Mouse (Mus musculus): ENCODE measurements around the gene Chn1.

Chn1 gene

GRCm38 (mm10) chr2:73631816-73632215 lies 143.3 kb downstream of the Chn1 start:
- DNase-seq (ENCODE audit: low spot score): no peak

DNA sequence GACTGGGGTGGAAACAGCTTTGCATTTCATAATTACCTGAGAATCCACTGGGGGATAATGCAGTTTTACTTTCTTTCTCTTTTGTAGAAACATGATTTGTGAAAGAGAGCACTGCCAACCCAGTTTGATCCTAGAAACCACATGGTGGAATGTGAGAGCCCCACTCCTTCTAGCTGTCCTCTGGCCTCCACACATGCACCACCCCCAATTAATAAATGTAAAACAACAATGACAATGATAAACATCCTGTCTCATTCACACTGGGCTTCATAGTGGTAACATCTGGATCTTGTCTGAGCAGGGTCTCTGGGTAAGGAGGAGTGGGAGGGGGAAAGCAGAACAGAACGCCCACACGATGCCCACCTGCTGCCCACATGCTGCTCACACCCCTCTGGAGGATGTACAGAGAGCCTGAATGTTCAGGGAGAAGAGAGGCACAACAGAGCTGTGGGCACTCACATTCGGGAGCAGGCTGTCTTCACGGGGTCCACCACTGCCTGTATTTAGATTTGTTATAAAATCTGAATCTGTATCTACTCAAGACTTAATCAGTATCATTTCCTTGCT lies 156.6 kb downstream of the Chn1 start:
- no peak for DNase-seq (ENCODE audit: low spot score)

GRCm38 (mm10) chr2:73616434-73617057 lies 158.6 kb downstream of the Chn1 start:
- DNase-seq (ENCODE audit: low spot score): no peak

GRCm38 (mm10) chr2:73615456-73615855 lies 159.7 kb downstream of the Chn1 start:
- DNase-seq (ENCODE audit: low spot score): no peak

GRCm38 (mm10) chr2:73614303-73614702 lies 160.8 kb downstream of the Chn1 start:
- no peak for DNase-seq (ENCODE audit: low spot score)

DNA sequence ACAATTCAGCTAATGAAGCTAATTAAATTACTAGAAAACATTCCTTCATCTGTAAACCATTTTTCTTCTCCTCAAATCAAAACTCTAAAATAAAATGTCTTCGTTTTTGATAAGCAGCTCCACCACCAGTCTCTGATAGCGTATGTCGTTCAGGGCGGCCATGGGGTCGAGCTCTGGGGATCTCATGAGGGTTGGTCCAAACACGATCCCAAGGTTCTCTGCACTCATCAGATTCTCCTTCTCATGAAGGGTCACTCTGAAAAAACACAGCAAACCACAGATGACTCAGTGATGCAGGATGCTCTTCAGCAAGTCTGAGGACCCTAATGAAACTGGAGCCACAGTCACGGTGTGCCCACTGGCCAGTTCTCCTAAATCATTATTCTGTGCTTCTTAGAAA lies 162.2 kb downstream of the Chn1 start:
- no peak for DNase-seq (ENCODE audit: low spot score)

GRCm38 (mm10) chr2:73612367-73612914 lies 162.7 kb downstream of the Chn1 start:
- no peak for DNase-seq (ENCODE audit: low spot score)

- DNase-seq (ENCODE audit: low spot score): no peak
Measured at GRCm38 (mm10) chr2:73611798-73612197, 163.3 kb downstream of the Chn1 start.

- no peak for DNase-seq (ENCODE audit: low spot score)
Measured at GRCm38 (mm10) chr2:73609724-73610210, 165.4 kb downstream of the Chn1 start.

- DNase-seq (ENCODE audit: low spot score): no peak
Measured at GRCm38 (mm10) chr2:73609067-73609723, 166.0 kb downstream of the Chn1 start.

DNA sequence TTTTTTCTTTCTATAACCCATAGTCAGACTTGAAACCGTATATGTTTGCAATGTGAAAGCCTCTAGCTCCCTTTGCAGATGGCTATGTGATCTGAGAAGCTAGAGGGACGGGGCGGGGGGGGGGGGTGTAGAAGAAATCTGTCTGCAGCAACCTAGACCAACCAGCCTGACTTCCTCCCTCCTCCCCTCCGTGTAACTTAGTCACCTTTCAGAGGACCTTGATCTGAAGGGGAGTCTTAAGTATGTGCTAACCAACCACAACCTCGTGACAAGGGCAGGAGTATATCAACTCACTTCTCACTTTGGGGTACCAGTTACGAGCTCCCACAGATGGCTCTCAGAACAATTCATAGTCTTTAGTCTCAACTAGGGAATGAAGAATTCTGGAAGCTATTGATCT lies 166.8 kb downstream of the Chn1 start:
- DNase-seq (ENCODE audit: low spot score): no peak

- DNase-seq (ENCODE audit: low spot score): no peak
Measured at GRCm38 (mm10) chr2:73607609-73608008, 167.5 kb downstream of the Chn1 start.

GRCm38 (mm10) chr2:73607146-73607545 lies 168.0 kb downstream of the Chn1 start:
- DNase-seq (ENCODE audit: low spot score): no peak

DNA sequence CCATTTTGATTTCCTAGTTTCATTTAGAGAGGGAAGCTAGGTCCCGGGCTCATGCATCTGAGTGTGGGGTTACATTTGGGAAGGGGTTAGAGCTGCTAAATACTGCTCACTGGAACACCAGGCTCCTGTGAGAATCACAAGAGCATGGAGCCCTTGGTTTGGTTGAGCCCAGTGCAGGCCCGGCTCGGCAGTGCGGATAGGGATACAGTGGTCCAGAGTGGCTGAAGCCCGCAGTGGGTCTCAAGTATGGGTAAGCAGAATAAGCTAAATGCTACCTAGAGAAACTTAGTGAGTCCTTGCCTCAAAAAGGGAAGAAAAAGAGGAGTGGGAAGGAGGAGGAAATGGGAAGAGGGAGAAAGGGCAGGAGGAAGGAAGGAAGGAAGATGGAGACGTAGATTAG lies 168.5 kb downstream of the Chn1 start:
- DNase-seq (ENCODE audit: low spot score): no peak

GRCm38 (mm10) chr2:73605077-73605476 lies 170.1 kb downstream of the Chn1 start:
- no peak for DNase-seq (ENCODE audit: low spot score)

- DNase-seq (ENCODE audit: low spot score): no peak
Measured at GRCm38 (mm10) chr2:73604579-73604978, 170.6 kb downstream of the Chn1 start.

GRCm38 (mm10) chr2:73600650-73601049 lies 174.5 kb downstream of the Chn1 start:
- DNase-seq (ENCODE audit: low spot score): no peak

DNA sequence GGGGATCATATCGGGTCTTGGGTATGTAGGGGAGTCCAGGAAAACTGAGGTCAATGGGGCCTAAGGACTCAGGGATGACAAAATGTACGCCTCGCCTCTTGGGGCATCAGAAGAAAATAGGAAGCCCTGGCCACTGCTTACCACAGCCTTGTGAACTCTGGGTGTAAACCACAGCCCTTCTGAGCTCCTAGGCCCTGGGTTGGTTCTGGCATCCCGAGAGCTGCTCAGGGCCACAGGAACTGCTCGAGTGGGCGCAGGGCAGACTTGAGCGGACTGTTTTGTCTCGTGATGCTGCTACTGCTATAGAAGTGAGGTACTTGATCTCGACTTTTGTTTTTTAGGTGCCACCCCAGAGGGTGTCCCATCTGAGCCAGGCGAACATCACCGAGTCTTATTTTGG lies 177.4 kb downstream of the Chn1 start:
- DNase-seq (ENCODE audit: low spot score): no peak

DNA sequence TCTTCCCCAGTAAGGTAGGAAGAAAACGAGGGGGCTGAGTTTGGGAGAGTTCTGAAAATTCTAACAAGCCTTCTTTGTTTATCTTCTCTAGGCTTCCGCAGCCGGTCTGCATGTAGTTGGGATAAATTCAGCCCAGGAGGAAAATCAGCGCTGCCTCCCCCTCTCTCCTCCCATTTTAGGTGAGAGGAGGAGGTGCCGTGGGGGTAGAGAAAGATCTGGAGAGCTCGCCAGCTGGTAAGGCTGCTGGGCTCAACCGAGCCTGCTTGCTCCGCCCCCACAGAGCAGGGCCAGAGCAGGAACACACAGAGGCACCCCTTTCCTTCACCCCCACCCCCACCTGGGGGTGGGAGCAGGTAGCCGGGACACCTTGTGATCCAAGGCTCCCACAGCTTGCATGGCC lies 178.4 kb downstream of the Chn1 start:
- peak; percentile 41 for DNase-seq (ENCODE audit: low spot score)

DNA sequence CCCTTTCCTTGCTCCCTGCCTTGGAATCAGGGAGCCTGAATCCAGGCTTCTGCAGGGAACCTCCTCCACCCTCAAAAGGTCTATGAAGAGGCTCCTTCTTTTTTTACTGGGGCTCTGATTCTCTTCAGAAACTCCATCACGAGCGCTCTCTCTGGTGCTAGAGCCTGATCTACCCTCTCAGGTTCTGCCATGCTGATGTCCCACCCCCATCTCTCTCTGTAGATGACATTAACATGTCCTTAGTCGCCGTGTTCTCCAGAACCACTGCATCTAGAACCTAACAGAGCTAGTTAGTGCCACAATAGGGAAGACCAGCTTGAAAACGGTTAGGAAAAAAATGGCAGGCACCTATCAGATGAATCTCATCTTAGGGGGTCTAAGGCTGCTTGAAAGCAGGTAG lies 178.8 kb downstream of the Chn1 start:
- no peak for DNase-seq (ENCODE audit: low spot score)

DNA sequence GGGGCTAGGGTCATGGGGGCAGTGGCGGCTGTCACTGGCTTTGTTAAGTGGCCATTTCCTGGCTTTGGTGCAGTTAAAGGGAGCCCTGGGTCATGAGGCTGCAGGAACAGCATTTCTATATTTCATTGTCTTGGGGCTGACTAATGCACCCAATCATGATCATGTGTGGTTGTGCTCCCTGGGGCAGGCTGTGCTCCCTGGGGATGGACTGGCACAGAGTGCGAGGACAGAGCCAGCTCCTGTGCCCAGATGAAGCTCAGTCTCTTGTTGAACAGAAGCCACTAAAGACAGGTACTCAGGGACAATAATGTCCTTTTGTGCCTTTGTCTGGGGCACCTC lies 182.1 kb downstream of the Chn1 start:
- DNase-seq (ENCODE audit: low spot score): no peak

DNA sequence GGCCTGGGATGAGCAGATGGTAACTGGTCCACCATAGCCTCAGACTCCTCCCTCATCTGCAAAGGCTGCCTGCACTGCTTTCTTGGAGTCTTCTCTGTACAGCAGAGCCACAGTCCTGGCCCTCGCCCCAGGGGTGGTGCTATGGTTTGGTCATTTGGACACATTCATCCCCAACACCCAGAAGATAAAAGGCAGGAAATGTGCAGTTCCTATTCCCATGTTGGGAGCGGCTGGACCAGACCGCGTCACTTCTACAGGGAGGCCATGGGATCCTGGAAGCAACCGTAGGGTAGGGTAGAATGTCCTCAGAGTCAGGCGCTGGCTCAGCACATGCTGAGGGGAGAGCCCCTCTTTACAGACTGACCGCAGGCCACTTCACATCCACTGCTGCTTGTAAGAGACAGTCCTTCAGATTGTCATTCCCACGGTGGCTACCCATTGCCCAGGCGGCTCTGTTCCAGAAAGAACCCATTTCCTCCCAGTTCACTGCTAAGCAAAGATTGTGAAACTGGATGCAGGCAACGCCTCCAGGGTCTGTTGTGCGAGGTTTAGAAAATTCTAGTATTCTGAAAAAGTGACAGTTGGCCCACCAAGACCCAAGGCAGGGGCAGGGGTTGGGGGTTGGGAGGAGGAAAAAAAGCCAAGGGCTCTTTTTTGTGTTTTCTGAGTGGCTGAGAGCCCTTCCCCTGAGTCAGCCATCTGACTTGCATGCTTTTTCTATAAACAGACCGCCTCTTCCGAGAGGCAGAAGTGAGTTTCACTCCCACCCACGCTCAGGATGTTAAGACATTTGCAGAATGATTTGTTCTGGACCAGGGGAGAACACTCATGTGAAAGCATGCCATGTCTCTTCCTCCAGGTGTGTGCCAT lies 182.7 kb downstream of the Chn1 start:
- no peak for DNase-seq (ENCODE audit: low spot score)

All from ovary, postnatal 36 days (tissue).